Mouse (Mus musculus): ENCODE data around the gene Dock10.

DNA sequence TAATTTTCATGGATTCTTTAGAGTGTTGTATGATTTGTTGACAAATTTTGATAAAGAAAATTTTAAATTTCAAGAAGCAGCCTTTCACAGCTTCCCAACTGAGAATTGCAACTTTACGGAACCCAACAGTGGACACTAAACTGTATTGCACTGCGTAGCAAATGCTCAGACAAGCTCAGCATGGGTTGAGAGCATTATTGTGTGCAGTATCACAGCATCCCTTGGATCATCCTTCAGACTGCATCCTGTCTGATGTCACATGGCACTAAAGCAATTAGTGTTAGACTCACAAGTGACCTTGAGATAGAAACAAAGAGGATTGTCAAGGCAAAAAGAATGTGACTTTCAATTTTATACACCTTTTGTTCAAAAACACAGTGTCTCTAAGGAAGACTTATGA lies 37.1 kb downstream of the Dock10 start:
- TF ChIP-seq CTCF (IDR thresholded peaks at IDR 0.05) (no peak), POLR2A (IDR thresholded peaks at IDR 0.05; ENCODE audit: insufficient read depth, low read depth, low read length) (no peak), EP300 (IDR thresholded peaks at IDR 0.05; ENCODE audit: insufficient read depth, low read depth, low read length) (no peak)

Data from heart, adult 2 months (tissue).